Mouse (Mus musculus) layer of hippocampus, adult 8-10 months (tissue): ENCODE results near the gene Brd4. TPM values are rescaled to one million over a fixed set of nuclear protein-coding genes. Genes with fewer than 3 reads are reported as not detected.

Source experiments
- DNase-seq, 2 experiments: peaks; one replicate each; pipeline ENCODE4 v3.0.0; 2022; ENCODE audit warnings: low spot score in 2 of 2
- total RNA-seq, 4 experiments: library from RNA; stranded (reverse); gene quantifications; 2 replicates each; pipeline ENCODE4 v1.2.4; 2022

Gene Brd4
- total RNA-seq, 4 experiments from 2014 or later: 94.2 to 132 (median 105) TPM

DNA sequence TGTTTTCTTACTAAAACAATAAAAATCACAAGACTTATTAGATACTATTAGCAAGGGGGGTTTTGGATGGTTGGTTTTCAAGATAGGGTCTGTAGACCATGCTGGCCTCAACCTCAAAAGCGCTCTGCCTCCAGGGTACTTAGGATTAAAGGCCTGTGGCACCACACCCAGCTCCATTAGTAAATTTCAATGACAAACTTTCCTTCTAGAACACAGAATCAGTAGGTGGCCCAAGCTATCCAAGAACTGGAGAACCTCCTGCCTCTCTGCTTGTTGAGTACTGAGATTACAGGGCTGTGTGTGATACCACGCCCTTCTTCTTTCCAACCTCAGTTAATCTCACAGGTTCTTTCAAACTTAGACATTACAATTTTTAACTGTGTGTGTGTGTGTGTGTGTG lies 3.4 kb downstream of the Brd4 start:
- no peak for DNase-seq

DNA sequence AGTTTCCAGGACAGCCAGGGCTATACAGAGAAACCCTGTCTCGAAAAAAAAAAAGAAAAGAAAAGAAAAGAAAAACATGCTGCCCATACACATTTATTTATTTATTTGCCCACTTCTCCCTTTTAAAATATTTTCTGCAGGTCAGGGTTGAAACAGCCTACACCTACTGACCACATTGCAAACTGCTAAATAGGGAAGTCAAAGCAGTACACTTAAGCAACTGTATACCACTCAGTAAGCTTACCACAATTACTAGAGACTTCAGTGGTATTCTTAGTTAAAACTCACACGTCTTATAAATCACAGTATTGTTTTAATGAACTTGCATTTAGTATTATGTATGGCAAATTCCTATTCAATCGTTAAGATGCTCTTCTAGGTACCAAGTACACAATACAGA lies 3.9 kb downstream of the Brd4 start:
- DNase-seq: no peak

DNA sequence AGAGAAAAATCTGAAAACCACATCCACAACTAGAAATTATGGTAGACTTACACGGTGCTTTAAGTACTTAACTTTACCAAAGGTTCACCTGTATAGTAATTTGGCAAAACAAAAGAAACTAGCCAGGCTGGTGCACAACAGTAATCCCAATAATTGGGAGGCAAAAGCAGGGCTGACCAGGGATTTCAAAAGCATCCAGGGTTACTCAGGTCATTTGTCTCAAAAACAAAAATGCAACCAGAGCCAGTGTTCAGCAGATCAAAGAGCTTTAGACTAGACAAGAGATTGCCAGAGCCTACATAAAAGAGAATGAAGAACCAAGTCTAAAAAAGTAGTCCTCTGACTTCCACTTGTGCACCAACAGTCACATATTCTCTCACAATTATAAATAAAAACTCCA lies 7.3 kb downstream of the Brd4 start:
- no peak for DNase-seq

DNA sequence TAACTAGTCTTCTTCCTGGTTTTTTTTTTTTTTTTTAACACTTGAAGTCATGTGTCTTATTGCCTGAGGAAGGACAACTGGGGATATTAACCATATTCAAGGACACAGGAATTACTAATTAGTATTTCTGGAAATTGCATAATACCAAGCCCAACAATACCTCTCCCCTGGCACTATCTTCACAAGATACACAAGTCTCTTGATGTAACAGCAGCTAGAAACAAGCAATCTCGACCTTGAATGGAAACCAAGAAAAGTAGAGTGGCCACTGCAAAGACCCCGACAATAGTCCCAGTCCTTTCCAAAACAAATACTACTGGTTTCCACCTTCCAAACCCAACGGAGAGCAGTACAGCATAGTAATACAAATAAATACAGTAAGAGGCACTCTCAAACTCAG lies 9.0 kb downstream of the Brd4 start:
- no peak for DNase-seq

DNA sequence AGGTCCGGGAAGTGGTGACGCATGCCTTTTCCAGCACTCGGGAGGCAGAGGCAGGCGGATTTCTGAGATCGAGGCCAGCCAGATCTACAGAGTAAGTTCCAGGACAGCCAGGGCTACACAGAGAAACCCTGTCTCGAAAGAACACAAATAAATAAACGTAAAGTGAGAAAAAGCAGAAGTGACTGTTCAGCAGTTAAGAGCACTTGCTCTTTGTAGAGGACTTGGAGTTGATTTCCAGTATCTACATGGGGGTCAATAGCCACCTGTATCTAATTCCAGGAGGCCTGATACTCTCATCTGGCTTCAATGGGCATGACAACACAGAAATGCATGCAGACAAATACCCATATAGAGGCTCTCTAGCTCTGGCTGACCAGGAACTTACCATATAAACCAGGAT lies 15.4 kb downstream of the Brd4 start:
- no peak for DNase-seq

DNA sequence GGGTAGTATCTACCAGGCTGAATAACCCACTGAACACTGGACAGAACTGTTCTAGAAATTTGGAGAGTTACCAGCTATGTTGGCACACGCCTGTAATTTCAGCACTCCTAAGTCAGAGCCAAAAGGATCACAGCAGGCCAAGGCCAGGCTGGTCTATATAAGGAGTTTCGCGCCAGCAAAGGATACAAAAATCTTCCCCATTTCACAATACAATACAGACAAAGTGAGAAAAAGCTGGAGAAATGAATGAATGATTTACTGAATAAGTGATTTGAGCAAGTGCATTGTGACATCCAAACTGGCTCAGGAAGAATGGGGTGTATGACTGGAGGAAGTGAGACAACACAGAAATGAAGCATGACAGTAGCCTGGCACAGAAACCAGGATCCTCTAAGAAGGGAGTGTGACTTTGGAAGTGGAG lies 16.0 kb downstream of the Brd4 start:
- DNase-seq: no peak

DNA sequence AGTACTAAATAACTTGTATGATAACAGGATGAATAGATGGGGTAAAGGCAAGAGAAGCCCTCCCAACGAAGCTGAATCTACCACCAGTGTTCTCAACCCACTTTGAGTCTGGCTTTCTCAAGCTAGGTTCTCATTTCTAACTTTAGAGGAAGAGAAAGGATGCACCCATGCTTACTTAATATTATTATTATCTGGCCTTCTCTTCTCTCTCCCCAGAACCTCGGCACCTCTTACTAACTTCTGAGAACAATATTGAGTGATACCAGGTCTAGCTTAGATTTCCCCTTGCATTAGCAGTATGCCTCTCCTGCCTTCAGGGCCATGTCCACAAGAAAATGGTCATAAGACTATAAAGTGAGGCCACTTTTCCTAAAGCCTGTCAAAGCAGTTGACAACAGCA lies 16.4 kb downstream of the Brd4 start:
- DNase-seq: no peak

DNA sequence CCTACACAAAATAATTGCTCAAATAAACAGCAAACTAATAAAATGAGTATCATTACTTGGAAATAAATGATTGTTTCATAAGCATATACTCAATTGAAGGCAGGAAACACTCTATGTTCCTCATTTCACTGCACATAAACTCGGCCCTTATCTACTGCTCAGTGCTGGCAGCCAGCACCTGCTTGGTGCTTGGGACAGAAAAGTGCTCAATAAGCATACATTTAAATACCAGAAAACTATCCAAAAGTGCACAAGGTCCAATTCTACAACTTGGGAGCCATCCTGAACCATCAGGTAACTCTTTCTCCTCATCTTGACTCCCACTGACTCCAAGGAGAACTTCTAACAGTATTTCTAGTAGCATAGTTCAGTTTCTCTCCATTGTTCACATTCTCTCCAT lies 16.9 kb downstream of the Brd4 start:
- DNase-seq: no peak

DNA sequence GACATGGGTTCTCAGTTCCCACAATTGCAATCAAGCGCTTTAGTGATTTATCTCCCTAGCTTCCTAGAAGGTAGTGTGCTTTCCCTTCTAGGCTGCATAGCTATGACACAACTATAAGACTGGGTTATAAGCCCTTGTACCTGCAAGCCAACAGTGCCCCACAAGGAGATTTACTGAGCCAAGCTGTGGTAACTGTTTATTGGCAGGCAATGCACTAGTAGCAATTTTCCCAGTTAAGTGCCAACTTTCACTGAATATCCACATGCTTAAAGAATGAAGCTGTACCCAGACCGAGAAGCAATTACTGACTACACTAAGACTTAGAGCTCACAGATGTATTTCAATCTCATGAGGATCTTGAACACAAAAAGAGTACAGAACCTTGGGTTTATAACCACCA lies 20.9 kb downstream of the Brd4 start:
- no peak for DNase-seq

DNA sequence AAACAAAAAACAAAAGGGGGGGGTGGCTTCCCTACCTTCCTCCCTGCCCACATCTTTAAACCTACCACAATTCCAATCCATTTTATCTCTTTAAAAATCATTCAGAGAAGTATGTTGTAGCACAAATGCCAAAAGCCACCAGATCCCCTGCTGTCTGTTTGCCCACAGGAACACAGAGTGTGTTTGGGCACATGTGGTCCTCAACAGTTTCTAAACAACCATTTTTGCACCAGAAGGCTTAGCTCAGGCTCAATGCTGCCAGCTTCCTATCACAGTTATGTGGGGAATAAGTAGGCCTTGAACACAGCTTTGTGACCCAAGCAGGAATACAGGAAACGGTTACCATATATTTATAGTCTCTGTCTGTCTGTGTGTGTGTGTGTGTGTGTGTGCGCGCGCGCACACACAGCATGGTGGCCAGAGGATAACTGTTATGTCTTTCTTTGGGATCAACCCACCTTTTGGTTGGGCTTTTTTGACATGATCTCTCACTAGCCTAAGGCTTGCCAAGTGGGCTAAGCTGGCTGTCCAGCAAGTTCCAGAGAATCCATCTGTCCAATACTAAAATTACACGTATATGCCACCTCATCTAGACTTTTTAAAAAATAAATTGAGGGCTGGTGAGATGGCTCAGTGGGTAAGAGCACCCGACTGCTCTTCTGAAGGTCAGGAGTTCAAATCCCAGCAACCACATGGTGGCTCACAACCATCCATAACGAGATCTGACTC lies 21.5 kb downstream of the Brd4 start:
- peak; percentile 58 to 70 for DNase-seq

DNA sequence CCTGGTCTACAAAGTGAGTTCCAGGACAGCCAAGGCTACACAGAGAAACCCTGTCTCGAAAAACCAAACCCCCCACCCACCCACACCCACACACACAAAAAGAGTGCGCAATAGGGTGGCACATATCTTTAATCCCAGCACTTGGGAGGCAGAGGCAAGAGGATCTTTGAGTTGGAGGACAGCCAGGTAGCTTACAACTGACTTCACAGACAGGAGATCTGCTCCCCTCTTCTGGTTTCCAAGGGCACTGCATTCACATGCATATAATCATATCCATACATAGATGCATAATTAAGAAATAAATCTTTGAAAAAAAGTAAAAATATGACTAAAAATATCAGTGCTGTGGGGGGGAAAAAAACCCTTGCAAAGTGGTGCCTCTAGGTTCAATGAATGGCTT lies 25.7 kb downstream of the Brd4 start:
- DNase-seq: no peak

DNA sequence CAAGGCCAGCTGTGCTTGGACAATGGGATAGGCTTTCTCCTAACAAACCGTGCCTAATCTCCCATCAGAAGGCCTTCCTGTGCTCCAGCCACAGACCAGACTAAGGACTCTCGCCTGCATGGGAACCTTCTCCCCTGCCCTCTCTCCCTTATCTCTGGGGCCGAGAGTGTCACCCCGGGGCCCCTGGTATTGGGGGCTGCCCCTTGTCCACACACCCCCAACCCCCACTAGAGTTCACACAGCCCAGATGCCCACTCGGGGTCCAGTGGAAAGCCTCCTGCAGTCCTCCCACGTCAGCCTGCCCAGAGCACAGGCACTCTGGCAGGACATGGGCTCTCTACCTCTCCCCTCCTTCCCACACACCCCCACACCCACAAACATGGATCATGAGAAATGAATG lies 26.6 kb downstream of the Brd4 start:
- DNase-seq: no peak

DNA sequence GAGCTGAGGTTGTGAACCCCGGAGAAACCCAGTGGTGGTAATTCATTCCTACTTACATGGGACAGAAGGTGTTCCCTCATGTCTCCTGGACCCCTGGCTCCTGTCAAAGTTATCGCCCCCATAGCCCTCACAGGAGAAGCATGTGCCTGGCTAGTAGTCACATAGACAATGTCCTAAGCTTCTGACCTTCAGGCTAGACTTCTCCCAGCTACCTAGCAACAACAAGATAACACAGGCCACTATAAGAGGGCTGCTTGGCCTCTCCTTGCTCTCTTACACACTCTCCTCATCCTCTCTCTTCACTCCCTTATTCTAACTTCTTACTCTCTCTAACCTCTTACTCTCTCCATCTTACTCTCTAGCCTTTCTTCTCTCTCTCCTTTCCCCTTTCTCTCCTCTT lies 27.1 kb downstream of the Brd4 start:
- no peak for DNase-seq

DNA sequence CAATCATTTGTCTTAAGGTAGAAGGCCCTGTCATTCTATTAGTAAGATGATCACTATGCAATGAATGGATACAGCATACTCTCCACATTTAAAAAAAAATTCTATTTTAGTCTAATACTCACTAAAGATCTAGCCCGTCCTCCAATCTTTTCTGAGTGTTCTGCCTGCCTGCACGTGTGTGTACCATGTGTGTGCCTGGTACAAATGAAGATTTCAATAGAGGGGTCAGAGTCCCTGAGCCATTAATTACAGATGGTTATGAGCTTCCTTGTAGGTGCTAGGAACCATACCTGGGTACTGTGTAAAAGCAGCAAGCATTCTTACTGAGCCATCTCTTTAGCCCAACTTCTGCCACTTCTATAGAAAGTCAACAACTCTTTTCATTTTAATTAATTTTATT lies 27.6 kb downstream of the Brd4 start:
- no peak for DNase-seq

DNA sequence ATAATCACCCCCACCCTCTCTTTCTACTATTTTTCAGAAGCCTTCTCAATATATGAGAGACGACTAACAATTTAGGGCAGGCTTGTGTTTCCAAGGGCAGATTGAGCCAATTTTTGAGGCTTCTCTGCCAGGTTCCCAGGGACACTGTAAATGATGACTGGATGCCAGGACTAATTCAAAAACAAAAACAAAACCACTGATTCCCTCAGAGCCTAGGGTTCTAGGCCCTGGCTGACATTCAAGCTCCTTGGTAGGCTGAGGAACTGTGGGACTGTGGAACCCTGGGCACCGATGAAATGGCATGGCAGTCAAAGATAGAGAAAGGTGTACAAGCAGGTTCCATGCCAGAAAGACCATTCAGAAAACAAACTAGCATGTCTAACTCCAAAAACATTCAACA lies 31.3 kb downstream of the Brd4 start:
- no peak for DNase-seq

DNA sequence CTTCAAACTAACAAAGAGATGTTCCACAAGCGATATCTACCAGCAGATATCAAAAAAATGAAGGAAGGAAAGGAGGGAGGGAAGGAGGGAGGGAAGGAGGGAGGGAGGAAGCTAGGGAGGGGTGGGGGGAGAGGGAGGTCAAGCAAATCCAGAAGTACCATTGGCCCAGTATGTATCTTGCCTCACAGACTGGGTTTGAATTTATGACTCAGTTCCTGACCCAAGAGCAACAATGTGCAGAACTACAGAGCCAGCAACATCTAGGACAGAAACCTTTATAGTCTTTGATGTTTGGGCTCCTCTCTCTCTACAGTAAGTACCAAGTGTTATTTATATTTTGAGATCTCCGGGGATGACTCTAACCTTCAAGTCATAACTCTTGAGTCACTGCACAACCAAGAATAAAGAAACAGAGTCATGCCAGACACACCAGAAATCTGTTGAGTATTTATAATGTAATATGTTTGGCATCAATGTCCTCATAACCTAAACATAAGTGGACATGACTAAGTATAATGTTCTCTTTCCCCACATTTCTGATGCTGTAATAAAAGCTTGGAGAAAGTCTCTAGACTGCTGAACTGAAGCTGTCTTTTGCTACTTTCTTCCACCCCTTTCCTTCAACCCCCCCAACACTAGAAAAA lies 32.6 kb downstream of the Brd4 start:
- no peak for DNase-seq

DNA sequence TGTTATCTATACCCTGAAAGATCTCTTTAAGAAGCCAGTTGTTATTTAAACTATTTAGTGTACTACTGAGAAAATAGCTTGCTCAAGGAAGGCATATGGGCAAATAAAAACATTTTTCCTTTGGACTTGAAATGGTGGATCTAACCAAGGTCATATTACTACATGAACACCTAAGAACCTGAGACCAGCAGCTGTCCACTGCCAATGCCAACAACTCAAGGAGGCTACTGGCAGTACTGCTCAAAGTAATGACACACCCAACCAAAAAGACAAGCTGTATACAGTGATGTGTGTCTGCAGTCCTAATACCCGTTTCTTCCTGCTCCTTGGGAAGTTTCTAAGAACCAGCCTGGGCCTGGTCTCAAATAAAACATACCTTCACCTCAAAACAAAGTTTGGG lies 34.5 kb downstream of the Brd4 start:
- no peak for DNase-seq

DNA sequence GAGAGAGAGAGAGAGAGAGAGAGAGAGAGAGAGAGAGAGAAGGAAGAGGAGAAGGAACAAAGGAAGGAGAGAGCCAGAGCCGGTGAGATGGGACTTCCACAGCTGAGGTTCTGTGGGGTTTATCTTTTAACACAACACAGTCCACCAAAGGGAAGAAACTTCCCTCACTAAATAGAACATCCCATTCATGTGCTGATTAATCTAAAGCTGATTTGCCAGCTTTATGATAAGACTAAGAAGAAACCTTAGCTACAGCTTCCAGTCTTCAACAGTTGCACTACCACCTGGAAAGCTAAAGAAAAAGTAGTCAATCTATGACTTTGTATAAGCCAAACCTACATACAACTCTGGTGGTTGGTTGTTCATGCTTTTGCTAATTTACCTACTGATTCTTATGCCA lies 36.3 kb downstream of the Brd4 start:
- DNase-seq: no peak

DNA sequence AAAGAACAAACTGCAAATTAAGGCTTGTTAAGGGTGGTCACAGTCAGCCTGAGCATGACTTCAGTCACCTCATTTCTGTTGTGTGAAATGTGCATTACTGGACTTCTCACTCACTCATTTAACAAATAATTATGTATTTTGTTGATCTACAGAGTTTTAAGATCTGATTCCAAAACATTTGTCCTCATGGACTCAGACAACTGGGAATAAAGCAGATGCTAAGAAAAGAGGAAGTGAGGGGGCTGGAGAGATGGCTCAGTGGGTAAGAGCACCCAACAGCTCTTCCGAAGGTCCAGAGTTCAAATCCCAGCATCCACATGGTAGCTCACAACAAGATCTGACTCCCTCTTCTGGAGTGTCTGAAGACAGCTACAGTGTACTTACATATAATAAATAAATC lies 36.9 kb downstream of the Brd4 start:
- no peak for DNase-seq

DNA sequence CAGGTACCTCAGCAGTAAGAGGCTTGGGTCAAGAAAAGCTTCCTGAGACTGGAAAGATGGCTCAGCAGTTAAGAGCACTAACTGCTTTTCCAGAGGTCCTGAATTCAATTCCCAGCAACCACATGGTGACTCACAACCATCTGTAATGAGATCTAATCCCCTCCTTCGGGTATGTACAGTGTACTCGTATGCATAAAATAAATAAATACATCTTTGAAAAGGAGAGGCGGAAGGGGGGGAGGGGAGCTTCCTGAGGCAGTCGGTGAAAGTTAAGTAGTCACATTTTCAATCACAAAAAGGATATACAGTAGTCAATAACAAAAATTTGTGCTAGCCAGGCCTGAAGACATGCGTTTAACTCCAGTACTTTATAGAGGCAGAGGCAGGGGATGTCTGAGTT lies 38.4 kb downstream of the Brd4 start:
- no peak for DNase-seq

DNA sequence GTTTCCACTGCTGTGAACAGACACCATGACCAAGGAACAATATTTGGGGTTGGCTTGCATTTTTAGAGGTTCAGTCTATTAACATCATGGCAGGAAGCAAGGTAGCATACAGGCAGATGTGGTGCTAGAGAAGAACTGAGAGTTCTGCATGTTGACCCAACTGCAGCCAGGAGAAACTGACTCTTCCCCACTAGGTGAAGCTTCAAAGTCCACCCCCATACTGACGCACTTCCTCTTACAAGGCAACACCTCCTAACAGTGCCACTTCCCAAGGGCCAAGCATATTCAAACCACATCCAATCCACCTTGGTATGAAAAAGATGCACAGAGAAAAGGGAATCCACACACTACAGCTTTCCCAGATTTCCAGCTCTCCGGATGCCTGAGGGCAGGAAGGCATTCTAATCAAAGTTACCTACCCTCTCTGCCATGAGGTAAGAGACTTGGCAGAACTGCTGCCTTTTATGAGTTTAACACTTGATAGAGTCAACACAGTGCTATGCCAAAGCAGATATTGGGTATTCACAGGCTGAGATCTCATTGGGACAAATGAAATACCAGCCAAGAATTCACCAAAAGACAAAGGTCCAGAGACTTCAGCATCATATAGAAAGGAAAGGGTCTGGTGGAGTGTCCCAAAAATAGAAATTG lies 43.5 kb downstream of the Brd4 start:
- DNase-seq: no peak

DNA sequence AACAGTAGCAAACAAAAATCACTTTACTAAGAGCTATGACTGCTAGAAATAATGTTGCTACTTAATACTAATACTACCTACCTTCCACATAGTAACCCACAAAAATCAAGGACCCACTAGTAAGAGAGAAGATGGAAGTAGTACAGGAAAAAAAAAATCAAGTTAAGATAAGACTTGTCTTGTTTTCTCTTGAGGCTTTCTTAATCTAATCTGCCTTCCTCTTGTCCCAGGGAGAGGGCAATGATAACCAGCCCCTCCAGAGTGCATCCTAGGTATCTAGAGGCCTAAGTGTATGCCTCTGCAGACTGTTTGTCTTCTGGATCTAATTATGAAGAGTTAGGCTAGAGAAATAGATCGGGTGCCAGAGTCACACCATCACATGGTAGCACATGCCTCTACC lies 45.9 kb downstream of the Brd4 start:
- no peak for DNase-seq
